Mouse (Mus musculus) liver, adult 2 months (tissue): ENCODE data around the gene Ptf1a. TPM values are rescaled to one million over a fixed set of nuclear protein-coding genes. Genes with fewer than 3 reads are reported as not detected.

Source experiments
- DNase-seq: peaks from one replicate; pipeline ENCODE4 v3.0.0-alpha.2; 2011; ENCODE audit warnings: low read depth, low spot score; ENCODE audit errors: extremely low read depth
- H3K27ac ChIP-seq: fragments of 200-500 bp; replicated peaks from 2 replicates; pipeline ENCODE4 v1.5.1; 2012; ENCODE audit warnings: low read depth, mild to moderate bottlenecking, control low read depth, inconsistent platforms, low read length; ENCODE audit not compliant: insufficient read depth
- H3K27me3 ChIP-seq: fragments of 200-500 bp; 2 replicates; pipeline ENCODE4 v1.6.1; 2012; ENCODE audit warnings: mild to moderate bottlenecking, moderate library complexity, low read length, inconsistent platforms; ENCODE audit not compliant: control insufficient read depth, insufficient read depth
- H3K36me3 ChIP-seq: fragments of 200-500 bp; 2 replicates; pipeline ENCODE4 v1.6.1; 2012; ENCODE audit warnings: low read length, inconsistent platforms; ENCODE audit not compliant: control insufficient read depth, insufficient read depth
- H3K4me1 ChIP-seq: fragments of 200-500 bp; 2 replicates; pipeline ENCODE4 v1.6.1; 2011; ENCODE audit warnings: low read length; ENCODE audit not compliant: control insufficient read depth, insufficient read depth
- H3K4me3 ChIP-seq: fragments of 200-500 bp; 2 replicates; pipeline ENCODE4 v1.5.1; 2011; ENCODE audit warnings: low read depth, mild to moderate bottlenecking, control low read depth, low read length, moderate library complexity; ENCODE audit not compliant: insufficient read depth
- H3K79me2 ChIP-seq: fragments of 200-500 bp; 2 replicates; pipeline ENCODE4 v1.6.1; 2012; ENCODE audit warnings: inconsistent platforms, mild to moderate bottlenecking, low read length, moderate library complexity; ENCODE audit not compliant: control insufficient read depth, insufficient read depth
- H3K9ac ChIP-seq: fragments of 200-500 bp; 2 replicates; pipeline ENCODE4 v1.6.1; 2012; ENCODE audit warnings: low read depth, mild to moderate bottlenecking, control low read depth, inconsistent platforms, low read length
- CTCF ChIP-seq: fragments of 200-500 bp; IDR thresholded peaks from 2 replicates; pipeline ENCODE4 v1.5.1; 2011; ENCODE audit warnings: low read depth, low read length, control low read depth
- POLR2A ChIP-seq: fragments of 200-500 bp; IDR thresholded peaks from 2 replicates; pipeline ENCODE4 v1.6.1; 2011; ENCODE audit warnings: low read length, control low read depth; ENCODE audit not compliant: insufficient read depth; ENCODE audit errors: extremely low read depth
- WGBS: fragments of 180-500 bp; shearing (Covaris S2); methylation state at CpG from one replicate; pipeline ENCODE4 v1.1.7; 2018; 5-methylcytosine and 5-hydroxymethylcytosine counted together
- polyA plus RNA-seq: library from polyadenylated mRNA; depleted of rRNA; stranded (reverse); fragments of >200 nt; gene quantifications from 2 replicates; pipeline ENCODE4 v1.2.3, GENCODE M21; 2012
- total RNA-seq: library from RNA; depleted of rRNA; stranded (reverse); fragments of >200 nt; gene quantifications from 2 replicates; pipeline ENCODE4 v1.2.3, GENCODE M21; 2014

The Ptf1a gene
- total and polyA plus RNA-seq, 2 experiments: not detected

- Histone ChIP-seq H3K36me3 (no peaks in the 10 kb centered on the region), H3K27ac (no peak overlapping the region), H3K4me1 (no peaks in the 10 kb centered on the region), H3K4me3 (no peak overlapping the region), H3K27me3 (peaks cover 17% of the 10 kb centered on the region), H3K9ac (no peak overlapping the region), H3K79me2 (no peaks in the 10 kb centered on the region)
- TF ChIP-seq CTCF (no peak), POLR2A (no peak)
- no peak for DNase-seq
- 2% methylated on average over 31 of the region's 31 CpGs for WGBS
Observed at GRCm38 (mm10) chr2:19448042-19448700, 2.7 kb downstream of the Ptf1a start.

GRCm38 (mm10) chr2:19449308-19449707 lies 3.8 kb downstream of the Ptf1a start:
- Histone ChIP-seq H3K9ac (no peak overlapping the region), H3K4me3 (no peak overlapping the region), H3K79me2 (no peaks in the 10 kb centered on the region), H3K4me1 (no peaks in the 10 kb centered on the region), H3K36me3 (no peaks in the 10 kb centered on the region), H3K27me3 (peaks cover 17% of the 10 kb centered on the region), H3K27ac (no peak overlapping the region)
- TF ChIP-seq POLR2A (no peak), CTCF (no peak)
- DNase-seq: no peak
- 36% methylated on average over 4 of the region's 4 CpGs for WGBS

- H3K27ac ChIP-seq: no peak overlapping the region
- TF ChIP-seq CTCF: no peak
- peaks cover 7% of the 10 kb centered on the region; the same call in 1 of the 2 replicates for H3K27me3 ChIP-seq
- H3K4me1 ChIP-seq: no peaks in the 10 kb centered on the region
- 1% methylated on average over 19 of the region's 19 CpGs for WGBS
- no peak overlapping the region for H3K4me3 ChIP-seq
- DNase-seq: no peak
- no peaks in the 10 kb centered on the region for H3K36me3 ChIP-seq
- no peaks in the 10 kb centered on the region for H3K79me2 ChIP-seq
- no peak overlapping the region for H3K9ac ChIP-seq
Observed at GRCm38 (mm10) chr2:19452531-19453055, 7.1 kb downstream of the Ptf1a start.

GRCm38 (mm10) chr2:19455228-19455627 lies 9.8 kb downstream of the Ptf1a start:
- Histone ChIP-seq H3K27me3 (peaks cover 7% of the 10 kb centered on the region; the same call in 1 of the 2 replicates), H3K79me2 (no peaks in the 10 kb centered on the region), H3K27ac (no peak overlapping the region), H3K4me1 (no peaks in the 10 kb centered on the region), H3K36me3 (no peaks in the 10 kb centered on the region), H3K4me3 (no peak overlapping the region), H3K9ac (no peak overlapping the region)
- TF ChIP-seq CTCF (no peak), POLR2A (no peak)
- 12% methylated on average over 5 of the region's 5 CpGs for WGBS
- no peak for DNase-seq

GRCm38 (mm10) chr2:19455857-19456482 lies 10.5 kb downstream of the Ptf1a start:
- DNase-seq: no peak
- peaks cover 7% of the 10 kb centered on the region; the same call in 1 of the 2 replicates for H3K27me3 ChIP-seq
- WGBS: 27% methylated on average over 10 of the region's 10 CpGs
- H3K27ac ChIP-seq: no peak overlapping the region
- no peak overlapping the region for H3K9ac ChIP-seq
- no peak for TF ChIP-seq POLR2A
- TF ChIP-seq CTCF: no peak
- no peaks in the 10 kb centered on the region for H3K79me2 ChIP-seq
- no peaks in the 10 kb centered on the region for H3K36me3 ChIP-seq
- H3K4me1 ChIP-seq: no peaks in the 10 kb centered on the region
- no peak overlapping the region for H3K4me3 ChIP-seq

- H3K9ac ChIP-seq: no peak overlapping the region
- no peaks in the 10 kb centered on the region for H3K4me1 ChIP-seq
- H3K27me3 ChIP-seq: no peaks in the 10 kb centered on the region; the same call in 1 of the 2 replicates
- DNase-seq: no peak
- no peak overlapping the region for H3K27ac ChIP-seq
- no peaks in the 10 kb centered on the region for H3K36me3 ChIP-seq
- H3K4me3 ChIP-seq: no peak overlapping the region
- H3K79me2 ChIP-seq: no peaks in the 10 kb centered on the region
- WGBS: 48% methylated on average over 2 of the region's 2 CpGs
- TF ChIP-seq CTCF (no peak), POLR2A (no peak)
Observed at GRCm38 (mm10) chr2:19458785-19459184, 13.3 kb downstream of the Ptf1a start.
